Mouse (Mus musculus) spleen, adult 10 weeks (tissue): ENCODE results near the gene Cdkl3. TPM values are rescaled to one million over a fixed set of nuclear protein-coding genes. Genes with fewer than 3 reads are reported as not detected.

Experiments
- polyA plus RNA-seq: library from polyadenylated mRNA; stranded (reverse); fragments of 350-450 nt; fragmentation: Illumina TruSeq; extraction: RNeasy Lipid Tissue Mini Kit (QIAGEN cat#74804); gene quantifications from one replicate; pipeline ENCODE4 v1.2.3, GENCODE M21; 2015; ENCODE audit warnings: low replicate concordance; ENCODE audit not compliant: insufficient read depth

Cdkl3 gene
- polyA plus RNA-seq, result 5.2 TPM

GRCm38 (mm10) chr11:52003772-52004528, at the start of gene Cdkl3:
Gene Cdkl3 (plus strand): TSS chr11:52004221.

GRCm38 (mm10) chr11:51967443-51968401, 36.3 kb upstream of the Cdkl3 start, which contains the start of gene Cdkn2aipnl:
Gene Cdkn2aipnl (plus strand): TSS chr11:51967661.

GRCm38 (mm10) chr11:52000290-52000962, 3.6 kb upstream of the Cdkl3 start, which contains the start of gene Ube2b:
Gene Ube2b (minus strand): TSS chr11:52000762.

GRCm38 (mm10) chr11:52098398-52098946, 94.5 kb downstream of the Cdkl3 start, which contains the start of gene Ppp2ca:
Gene Ppp2ca (plus strand): TSS chr11:52098681.

Other genes starting within 250 kb of the Cdkl3 start
- 19.9 TPM for gene Sec24a, start 240.6 kb upstream of the Cdkl3 start, polyA plus RNA-seq
- 65.2 TPM for gene Sar1b, start 240.5 kb upstream of the Cdkl3 start, polyA plus RNA-seq
- gene Jade2, start 146.6 kb upstream of the Cdkl3 start, polyA plus RNA-seq, result 21.3 TPM
- 63.6 TPM for gene Cdkn2aipnl, start 36.6 kb upstream of the Cdkl3 start, polyA plus RNA-seq
- 243 TPM for gene Ube2b, start 3.5 kb upstream of the Cdkl3 start, polyA plus RNA-seq
- gene Ppp2ca, start 94.5 kb downstream of the Cdkl3 start, polyA plus RNA-seq, result 78.8 TPM
- not detected for gene Olfr1373, start 141.3 kb downstream of the Cdkl3 start, polyA plus RNA-seq
- gene Olfr1371, start 209.8 kb downstream of the Cdkl3 start, polyA plus RNA-seq, result not detected
- gene Skp1a, start 227.8 kb downstream of the Cdkl3 start, polyA plus RNA-seq, result 243 TPM